Mouse (Mus musculus) cerebellum, postnatal 10 days (tissue): ENCODE measurements around the gene Ripor1.
"Not testable (repeated sequence)": the region's sequence is repeated elsewhere in the genome, so short reads cannot be mapped to it uniquely, and the experiment has no call there.

Experiments used
- DNase-seq, 2 experiments: peaks; one replicate each; pipeline ENCODE4 v3.0.0; 2021; ENCODE audit warnings: mixed read lengths in 2 of 2

The Ripor1 gene

GRCm38 (mm10) chr8:105604804-105605381, at the start of gene Ripor1:
TSS of gene Ripor1 (plus strand) at chr8:105605255.
- DNase-seq, result peak; percentile 89 to 93

GRCm38 (mm10) chr8:105562863-105563262, 42.2 kb upstream of the Ripor1 start:
- DNase-seq, result no peak

- no peak for DNase-seq
Observed at GRCm38 (mm10) chr8:105563871-105564270, 41.2 kb upstream of the Ripor1 start.

GRCm38 (mm10) chr8:105564573-105565229, 40.4 kb upstream of the Ripor1 start:
- DNase-seq, result not testable (repeated sequence)

- DNase-seq, result no peak
Observed at GRCm38 (mm10) chr8:105565401-105565881, 39.6 kb upstream of the Ripor1 start.

GRCm38 (mm10) chr8:105565952-105566702, 38.9 kb upstream of the Ripor1 start, which contains the start of gene Atp6v0d1:
TSS of gene Atp6v0d1 (minus strand) at chr8:105566047.
- DNase-seq, result peak; percentile 99 to 100

- peak; percentile 37 to 50 for DNase-seq
Observed at GRCm38 (mm10) chr8:105566703-105567595, 38.1 kb upstream of the Ripor1 start.

GRCm38 (mm10) chr8:105571810-105572209, 33.2 kb upstream of the Ripor1 start:
- no peak for DNase-seq

- peak; percentile 69 for DNase-seq
Observed at GRCm38 (mm10) chr8:105573427-105573826, 31.6 kb upstream of the Ripor1 start.

- no peak for DNase-seq
Observed at GRCm38 (mm10) chr8:105574741-105575140, 30.3 kb upstream of the Ripor1 start.

- peak; percentile 41 to 65 for DNase-seq
Observed at GRCm38 (mm10) chr8:105575538-105575937, 29.5 kb upstream of the Ripor1 start.

GRCm38 (mm10) chr8:105579719-105580118, 25.3 kb upstream of the Ripor1 start:
- DNase-seq, result no peak

GRCm38 (mm10) chr8:105592431-105592830, 12.6 kb upstream of the Ripor1 start:
- DNase-seq, result no peak

- DNase-seq, result no peak
Observed at GRCm38 (mm10) chr8:105593859-105594258, 11.2 kb upstream of the Ripor1 start.

GRCm38 (mm10) chr8:105594451-105595242, 10.4 kb upstream of the Ripor1 start:
- no peak for DNase-seq

GRCm38 (mm10) chr8:105596362-105597034, 8.6 kb upstream of the Ripor1 start:
- DNase-seq, result peak; percentile 61 to 71

GRCm38 (mm10) chr8:105598777-105599176, 6.3 kb upstream of the Ripor1 start:
- DNase-seq, result no peak

GRCm38 (mm10) chr8:105601301-105601700, 3.8 kb upstream of the Ripor1 start:
- DNase-seq, result no peak

- not testable (repeated sequence) for DNase-seq
Observed at GRCm38 (mm10) chr8:105602540-105602939, 2.5 kb upstream of the Ripor1 start.

GRCm38 (mm10) chr8:105605491-105606188, 585 bp downstream of the Ripor1 start:
- DNase-seq, result peak; percentile 64 to 74
